Mouse (Mus musculus) kidney, postnatal 14 days (tissue): ENCODE measurements around the gene Pfkl.
"Not testable (repeated sequence)": the region's sequence is repeated elsewhere in the genome, so short reads cannot be mapped to it uniquely, and the experiment has no call there.

Experiments used
- DNase-seq: peaks from one replicate; pipeline ENCODE4 v3.0.0; 2022; ENCODE audit warnings: mixed read lengths

Gene Pfkl

GRCm38 (mm10) chr10:78011116-78011515 lies 1.2 kb upstream of the Pfkl start:
- DNase-seq, result not testable (repeated sequence)

GRCm38 (mm10) chr10:78010335-78010734 lies 452 bp upstream of the Pfkl start:
- DNase-seq, result no peak

- peak; percentile 98 for DNase-seq
These were observed 519 bp downstream of the Pfkl start for GRCm38 (mm10) chr10:78009184-78009944.

- DNase-seq, result no peak
These were observed 1.7 kb downstream of the Pfkl start for GRCm38 (mm10) chr10:78008169-78008568.

DNA sequence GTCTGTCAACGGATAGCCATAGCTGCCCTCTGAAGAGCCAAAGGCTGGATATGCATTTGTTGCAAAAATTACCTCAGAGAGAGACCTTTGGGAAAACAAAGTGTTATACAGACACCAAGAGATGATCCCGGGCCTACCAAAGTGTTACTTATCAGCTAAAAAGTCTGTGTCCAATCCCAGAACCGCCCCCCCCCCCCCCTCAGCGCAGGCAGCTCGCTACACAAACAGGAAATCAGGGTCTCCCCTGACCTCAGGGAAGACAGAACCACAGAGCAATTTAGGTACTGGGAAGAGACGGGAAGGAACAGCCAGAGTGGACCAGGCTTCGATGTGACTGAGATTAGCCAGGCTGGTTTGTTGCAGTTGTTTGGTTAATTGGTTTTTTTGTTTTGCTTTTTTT lies 2.7 kb downstream of the Pfkl start:
- no peak for DNase-seq

- peak; percentile 24 for DNase-seq
These were observed 4.0 kb downstream of the Pfkl start for GRCm38 (mm10) chr10:78005791-78006438.

GRCm38 (mm10) chr10:78004479-78005100 lies 5.3 kb downstream of the Pfkl start:
- DNase-seq, result no peak

GRCm38 (mm10) chr10:78002316-78002715 lies 7.6 kb downstream of the Pfkl start:
- no peak for DNase-seq

DNA sequence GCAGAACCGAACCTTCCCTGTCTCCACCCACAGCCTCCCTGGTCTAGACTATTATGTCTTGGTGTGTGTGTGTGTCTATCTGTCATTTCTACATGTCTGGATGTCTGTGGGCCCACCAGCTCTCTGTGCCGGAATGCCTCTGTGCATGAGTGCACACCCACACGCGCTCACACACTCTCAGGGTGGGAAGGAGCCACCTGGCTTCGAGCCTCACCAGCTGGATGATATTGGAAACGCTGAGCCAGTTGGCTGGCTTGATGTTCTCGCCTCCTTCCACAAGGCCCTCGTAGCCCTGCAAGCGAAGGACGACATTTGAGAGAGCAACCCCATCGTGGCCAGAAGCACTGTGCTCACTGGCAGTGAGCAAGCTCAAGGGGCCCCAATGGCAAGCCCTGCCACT lies 8.1 kb downstream of the Pfkl start:
- no peak for DNase-seq

DNA sequence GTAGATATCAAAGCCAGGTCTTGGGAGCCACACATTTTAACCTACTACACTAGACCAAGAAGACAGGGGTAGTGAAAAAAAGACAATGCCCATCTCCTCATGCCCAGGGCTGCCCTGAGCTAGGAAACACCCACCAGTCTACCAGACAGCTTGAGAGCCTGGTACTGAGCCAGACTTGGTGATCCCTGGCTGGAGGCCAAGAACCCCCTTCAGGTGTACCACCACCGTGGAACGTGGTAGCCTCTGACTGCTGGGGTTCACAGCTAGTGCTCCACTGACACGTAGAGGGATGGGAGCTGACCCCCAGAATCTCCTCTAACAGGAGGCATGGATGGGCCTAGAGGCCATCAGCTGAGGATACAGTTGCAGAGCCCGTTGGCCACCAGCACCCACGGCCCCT lies 9.7 kb downstream of the Pfkl start:
- no peak for DNase-seq

DNA sequence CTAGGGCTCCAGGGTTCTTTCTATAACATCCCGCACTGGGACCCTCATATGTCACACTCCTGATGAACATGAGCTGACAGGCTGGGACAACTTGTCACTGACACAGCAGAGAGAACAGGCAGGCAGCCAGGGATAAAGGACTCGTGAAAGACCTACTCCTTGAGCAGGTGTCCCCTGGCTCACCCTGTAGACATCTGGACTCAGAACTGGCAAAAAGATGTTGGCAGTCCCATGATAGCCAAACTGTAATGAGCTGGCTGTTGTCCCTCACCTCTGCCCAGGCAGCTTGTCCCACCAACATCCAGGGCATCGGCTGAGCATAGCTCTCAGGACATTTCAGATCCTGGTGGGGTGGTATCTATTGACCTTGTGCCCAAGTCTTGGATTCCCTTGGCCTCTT lies 14.2 kb downstream of the Pfkl start:
- no peak for DNase-seq

DNA sequence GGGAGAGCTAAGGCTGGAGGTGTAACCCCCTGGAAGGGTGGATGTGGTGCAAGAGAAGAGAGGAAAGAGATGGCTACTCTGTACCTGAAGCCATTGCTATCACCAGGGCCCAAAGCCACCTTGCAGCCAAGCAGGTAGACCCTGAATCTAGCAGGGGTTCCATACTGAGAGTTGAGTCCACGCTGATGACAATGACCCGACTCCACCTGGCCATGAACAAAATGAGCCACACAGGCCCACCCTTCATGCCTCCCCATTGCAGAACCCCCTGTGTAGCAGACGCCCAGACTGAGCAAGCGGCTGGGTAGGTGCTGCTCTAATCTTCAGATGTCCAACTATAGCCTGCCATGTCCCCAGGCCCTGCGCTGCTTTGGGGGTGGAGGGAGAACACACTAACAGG lies 24.1 kb downstream of the Pfkl start:
- no peak for DNase-seq

DNA sequence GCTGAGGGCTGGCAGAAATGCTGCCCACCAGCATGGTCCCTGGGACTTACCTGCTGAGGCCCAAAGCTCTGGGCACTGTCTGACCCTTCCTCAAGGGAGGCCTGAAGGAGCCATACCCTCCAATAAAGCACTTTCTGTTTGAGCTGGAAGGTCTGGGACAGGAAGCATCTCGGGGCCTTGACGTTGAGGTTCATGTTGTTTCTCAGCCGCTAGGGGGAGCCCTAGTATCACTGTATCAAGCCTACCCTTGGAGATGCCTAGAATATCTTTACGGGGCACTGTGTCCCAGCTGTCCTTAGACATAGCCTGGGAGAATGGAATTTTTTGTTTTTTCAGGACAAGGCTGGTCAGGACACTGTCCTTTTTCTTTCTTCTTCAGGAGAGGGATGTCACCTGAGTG lies 25.2 kb downstream of the Pfkl start:
- peak; percentile 84 for DNase-seq

DNA sequence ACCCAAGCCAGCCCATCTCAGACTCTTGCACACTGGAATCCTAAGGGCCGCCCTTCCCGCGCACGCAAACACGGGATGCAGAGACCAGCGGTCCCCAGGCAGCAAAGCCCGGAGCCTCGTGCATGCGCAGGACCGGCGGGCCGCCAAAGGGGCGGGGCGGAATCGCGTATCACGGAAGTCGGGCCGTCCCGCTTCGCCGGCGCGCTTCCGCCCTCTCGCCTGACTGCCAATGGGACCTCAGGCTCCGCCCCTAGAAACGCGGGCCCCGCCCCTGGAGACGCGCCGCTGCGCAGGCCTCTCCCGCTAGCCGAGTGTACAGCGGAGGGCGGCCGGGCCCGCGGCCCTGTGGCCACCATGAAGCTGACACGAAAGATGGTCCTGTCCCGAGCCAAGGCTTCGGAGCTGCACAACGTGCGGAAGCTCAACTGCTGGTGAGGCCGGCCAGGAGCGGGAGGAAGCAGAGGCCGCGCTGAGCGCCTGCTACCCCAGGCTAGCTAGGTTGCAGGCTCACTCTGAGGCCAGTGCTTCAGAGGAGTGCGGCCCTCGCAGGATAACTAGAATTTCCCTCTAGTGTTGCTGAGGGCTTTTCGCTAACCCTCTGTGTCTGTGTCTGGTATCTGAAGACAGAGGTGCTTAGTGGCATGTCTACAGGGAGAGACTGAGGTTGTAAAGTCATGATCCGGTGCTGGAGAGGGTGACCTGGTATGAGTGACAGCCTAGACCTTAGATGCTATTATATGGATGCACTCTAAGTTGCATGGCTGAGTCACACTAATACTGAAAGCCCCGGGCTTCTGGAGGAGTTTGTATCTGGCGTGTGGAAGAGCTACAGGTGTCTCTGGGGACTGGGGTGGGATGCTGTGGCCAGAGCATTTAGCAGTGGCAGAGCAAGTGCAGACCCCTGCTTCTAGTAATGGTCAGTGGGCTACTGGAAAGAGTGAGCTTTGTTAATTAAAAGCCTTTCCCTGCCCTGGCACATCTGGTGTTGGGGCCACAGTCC lies 31.2 kb downstream of the Pfkl start, which contains the start of gene 1810043G02Rik:
Gene 1810043G02Rik (plus strand): TSS at position 174 of the 1,000 bp plus-strand sequence.
- peak; percentile 100 for DNase-seq

GRCm38 (mm10) chr10:77976458-77977150 lies 33.3 kb downstream of the Pfkl start:
- no peak for DNase-seq

- no peak for DNase-seq
These were observed 34.2 kb downstream of the Pfkl start for GRCm38 (mm10) chr10:77975653-77976052.

DNA sequence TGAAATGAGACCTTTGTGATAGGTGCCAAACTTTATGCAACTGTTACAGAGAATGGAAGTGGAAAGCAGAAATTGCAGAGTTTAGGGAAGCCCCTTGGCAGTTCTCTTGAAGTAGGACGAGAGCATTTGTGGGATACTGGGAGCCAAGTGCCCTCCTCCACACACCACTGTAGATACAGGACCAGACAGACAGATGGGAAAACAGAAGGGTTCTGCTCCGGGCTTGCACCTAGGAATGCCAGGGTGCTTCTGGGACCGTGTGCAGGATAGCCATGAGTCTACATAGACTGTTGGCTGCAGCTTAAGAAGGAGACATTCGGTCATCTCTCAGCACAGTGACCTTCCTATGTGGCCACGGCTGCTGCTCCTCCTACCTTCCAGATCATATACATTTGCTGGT lies 35.1 kb downstream of the Pfkl start:
- DNase-seq, result no peak

DNA sequence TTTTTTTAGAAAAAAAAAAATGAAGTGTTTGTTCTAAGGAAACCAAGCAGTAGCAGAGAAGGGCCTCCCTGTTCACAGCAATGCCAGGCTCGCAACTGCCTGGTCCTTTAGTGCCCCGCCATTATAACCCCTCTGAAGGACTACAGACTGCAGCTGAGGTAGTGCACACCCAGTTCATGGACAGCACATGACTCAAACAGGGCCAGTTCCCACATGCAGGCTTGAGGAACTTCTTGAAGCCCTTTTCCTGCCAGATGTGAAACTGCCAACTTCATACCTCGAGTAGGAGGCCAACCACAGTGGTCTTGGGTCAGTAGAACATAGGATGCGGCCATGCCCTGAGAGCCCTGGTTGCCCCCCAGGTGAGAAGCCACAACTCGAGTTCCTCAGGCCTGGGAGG lies 35.6 kb downstream of the Pfkl start:
- DNase-seq, result no peak

DNA sequence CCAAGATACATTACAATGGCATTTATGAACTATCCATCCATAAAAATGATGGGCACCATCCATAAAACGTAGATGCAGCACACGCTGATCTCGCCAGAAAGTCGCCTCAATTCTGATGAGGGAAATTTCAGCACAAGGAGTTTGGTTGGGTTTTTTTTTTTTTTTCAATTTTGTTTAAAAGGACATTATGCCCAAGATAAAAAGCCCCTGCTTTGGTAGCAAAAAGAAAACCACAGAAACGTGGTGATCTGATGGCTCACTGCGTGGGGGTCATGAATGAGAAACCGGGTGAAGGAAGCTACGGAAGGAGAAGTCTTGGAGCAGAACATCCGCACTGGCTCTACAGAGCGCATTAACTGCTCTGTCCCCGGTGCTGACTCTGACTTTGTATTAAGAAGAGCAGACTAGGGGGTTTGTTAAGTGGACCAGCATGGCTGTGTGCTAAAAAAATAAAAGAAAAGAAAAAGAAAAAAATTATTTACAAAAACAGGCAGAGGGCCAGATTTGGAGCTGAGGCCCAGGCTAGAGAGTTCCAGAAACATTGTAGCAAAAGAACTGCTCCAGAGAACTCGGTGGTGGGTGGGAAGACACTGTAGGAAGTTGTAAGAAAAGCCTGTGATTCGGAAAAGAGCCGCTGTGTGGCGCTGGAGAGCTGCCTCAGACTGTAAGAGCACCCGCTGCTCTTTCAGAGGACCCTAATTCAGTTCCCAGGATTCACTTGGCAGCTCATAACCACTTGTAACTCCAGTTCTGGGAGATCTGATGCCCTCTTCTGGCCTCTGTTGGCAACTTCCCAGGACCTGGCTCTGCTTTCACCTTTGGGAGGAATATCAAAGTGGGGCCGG lies 38.0 kb downstream of the Pfkl start:
- DNase-seq, result no peak

DNA sequence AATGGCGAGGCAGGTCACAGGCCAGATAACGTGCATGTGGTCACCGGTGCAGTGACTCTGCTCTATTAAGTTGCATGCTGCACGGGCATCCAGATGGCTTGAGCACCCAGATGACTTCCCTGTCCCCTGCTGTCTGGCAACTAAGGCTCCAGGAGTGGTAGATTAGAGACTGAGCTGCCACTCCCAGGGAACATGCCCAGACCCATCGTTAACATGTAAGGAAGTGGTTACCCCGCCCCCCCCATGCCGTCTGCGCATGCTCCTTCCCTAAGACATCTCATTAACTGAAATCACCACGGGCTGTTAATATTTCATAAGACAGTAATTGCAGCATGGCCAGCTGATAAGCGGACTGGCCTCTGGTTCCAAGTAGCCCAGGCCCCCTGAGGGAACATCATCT lies 38.7 kb downstream of the Pfkl start:
- no peak for DNase-seq

DNA sequence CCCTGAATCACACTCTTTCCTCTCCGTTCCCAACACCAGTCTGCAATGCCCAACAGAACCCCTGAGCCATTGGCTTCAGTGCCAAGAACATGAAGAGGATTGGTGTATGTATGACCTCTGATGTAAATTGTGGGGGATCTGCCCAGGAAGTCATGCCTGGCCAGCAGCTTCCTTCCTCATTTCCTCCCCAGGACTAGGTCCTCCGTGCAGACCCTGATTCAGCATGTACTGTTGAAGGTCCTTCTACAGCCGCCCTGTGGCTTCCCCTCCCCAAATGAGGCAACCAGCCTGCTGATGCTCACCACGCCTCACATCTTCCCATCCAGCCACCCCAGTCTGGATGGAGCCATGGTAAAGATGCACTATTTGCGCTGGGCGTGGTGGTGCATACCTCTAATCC lies 39.4 kb downstream of the Pfkl start, which contains the start of gene Trpm2:
Gene Trpm2 (minus strand): TSS at position 83 of the 400 bp plus-strand sequence.
- no peak for DNase-seq
